ENCODE assay signal across 10 mouse cellular contexts in the genomic region with DNA sequence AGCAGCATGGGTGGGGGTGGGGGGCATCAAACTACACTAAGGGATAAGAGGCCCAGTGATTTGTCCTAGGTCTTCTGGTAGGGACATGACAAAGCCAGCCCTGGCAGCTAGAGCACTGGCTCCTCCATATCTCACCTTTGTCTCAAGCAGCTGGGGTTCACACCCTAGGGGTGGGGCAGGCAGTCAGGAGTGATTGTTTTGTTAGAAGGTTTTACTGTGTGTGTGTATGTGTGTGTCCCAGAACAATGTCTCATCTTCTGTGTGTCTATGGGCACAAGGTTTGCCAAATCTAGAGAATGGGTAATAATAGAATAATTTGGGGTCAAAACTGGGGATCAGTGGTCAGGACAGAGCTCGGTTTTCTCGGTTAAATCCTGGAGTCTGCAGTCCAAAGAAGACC. TPM values are rescaled to one million over a fixed set of nuclear protein-coding genes. Genes with fewer than 3 reads are reported as not detected.
DNase-seq lines count a peak whose midpoint lies in the region; ATAC-seq and TF ChIP-seq lines count a peak whose summit lies in the region.
"Had no signal": no experiment of that assay in that cellular context is flagged by ENCODE, and none has a peak within 500 bp of the region (broad histone marks: within the 10 kb centered on the region; RNA-seq: fewer than 3 reads in every experiment).

No protein-coding gene starts in this region.

- no peak for DNase-seq in heart, adult 11 months
- no peak for DNase-seq in ES-E14 (ENCODE audit: low read depth, low spot score)
- DNase-seq in hindbrain, embryonic 10.5 days (ENCODE audit: low spot score) = no peak
- DNase-seq in T-cell, adult 2 months (ENCODE audit: low spot score) = no peak
- DNase-seq in frontal cortex, postnatal 25 days (ENCODE audit: low spot score in 2 of 2) = no peak

- no peak overlapping the region for H3K27ac ChIP-seq in heart, embryonic 11.5 days (ENCODE audit: low read depth, low read length)
- no peak overlapping the region for H3K27ac ChIP-seq in ES-E14 (ENCODE audit: insufficient read depth, low read depth, low read length, poor library complexity, severe bottlenecking)
- peak overlapping the region; percentile 84 for H3K27ac ChIP-seq in hindbrain, embryonic 10.5 days
- no peak overlapping the region for H3K27ac ChIP-seq in liver, embryonic 16.5 days (ENCODE audit: low read length)

- 0 out of 2 replicates have a peak, but pooled peaks cover 3% of the 10 kb centered on the region for H3K4me1 ChIP-seq in heart, embryonic 11.5 days (ENCODE audit: control insufficient read depth, insufficient read depth, low read length)
- H3K4me1 ChIP-seq in ES-E14 (ENCODE audit: control insufficient read depth in 2 of 2, insufficient read depth in 2 of 2, low read length in 2 of 2, poor library complexity in 1 of 2) = peaks cover 9 to 20% of the 10 kb centered on the region in 2 experiments
- H3K4me1 ChIP-seq in hindbrain, embryonic 10.5 days (replicated peaks) = peaks cover 27% of the 10 kb centered on the region
- H3K4me1 ChIP-seq in liver, embryonic 16.5 days (ENCODE audit: control insufficient read depth, low read depth, low read length) = peaks cover 7% of the 10 kb centered on the region; the same call in 1 of the 2 replicates

- WGBS in heart, embryonic 11.5 days (ENCODE audit: insufficient replicate concordance) = 0% methylated on average over 2 of the region's 2 CpGs
- WGBS in hindbrain, embryonic 10.5 days = 1% methylated on average over 2 of the region's 2 CpGs
- WGBS in liver, embryonic 16.5 days (ENCODE audit: insufficient replicate concordance) = 0% methylated on average over 2 of the region's 2 CpGs

- in situ Hi-C loops in ES-E14 (cut with MboI; ENCODE audit: low sequenced_read_pairs in 2 of 2, unreplicated experiment in 2 of 2) = no loop called here

- no peak overlapping the region for H3K9ac ChIP-seq in heart, embryonic 11.5 days (ENCODE audit: low read depth, low read length)
- H3K9ac ChIP-seq in ES-E14 (ENCODE audit: insufficient read depth, low read depth, low read length, poor library complexity, severe bottlenecking) = 0 out of 2 replicates have a peak overlapping the region, but pooled peaks have one; percentile 6
- no peak overlapping the region for H3K9ac ChIP-seq in liver, embryonic 16.5 days (ENCODE audit: low read depth, low read length)

- H3K4me3 ChIP-seq in heart, embryonic 11.5 days (ENCODE audit: low read depth, low read length) = peak overlapping the region; percentile 59
- peak overlapping the region; percentile 73; a peak in 3 of 4 replicates for H3K4me3 ChIP-seq in ES-E14 (ENCODE audit: insufficient read depth in 1 of 2, low read depth in 1 of 2, low read length in 2 of 2, poor library complexity in 1 of 2, severe bottlenecking in 1 of 2)
- peak overlapping the region; percentile 69 for H3K4me3 ChIP-seq in hindbrain, embryonic 10.5 days
- no peak overlapping the region for H3K4me3 ChIP-seq in liver, embryonic 16.5 days (ENCODE audit: low read depth, low read length)

- H3K36me3 ChIP-seq in heart, embryonic 11.5 days (ENCODE audit: control insufficient read depth, insufficient read depth, low read length) = no peaks in the 10 kb centered on the region
- no peaks in the 10 kb centered on the region; the same call in 1 of the 2 replicates for H3K36me3 ChIP-seq in ES-E14 (ENCODE audit: control insufficient read depth, insufficient read depth, low read length, poor library complexity, severe bottlenecking)
- H3K36me3 ChIP-seq in hindbrain, embryonic 10.5 days = no peaks in the 10 kb centered on the region
- no peaks in the 10 kb centered on the region for H3K36me3 ChIP-seq in liver, embryonic 16.5 days (ENCODE audit: control insufficient read depth, insufficient read depth)

- H3K27me3 ChIP-seq in heart, embryonic 11.5 days (ENCODE audit: control insufficient read depth, insufficient read depth, low read length) = peaks cover 52% of the 10 kb centered on the region
- peaks cover 35% of the 10 kb centered on the region for H3K27me3 ChIP-seq in hindbrain, embryonic 10.5 days (ENCODE audit: insufficient read depth, poor library complexity, severe bottlenecking)
- H3K27me3 ChIP-seq in liver, embryonic 16.5 days (ENCODE audit: control insufficient read depth, insufficient read depth, low read depth, low read length) = peaks cover 50% of the 10 kb centered on the region

- H3K4me2 ChIP-seq in heart, embryonic 11.5 days = peak overlapping the region; percentile 97
- H3K4me2 ChIP-seq in liver, embryonic 16.5 days (ENCODE audit: low read depth, low read length) = peak overlapping the region; percentile 58

- H3K9me3 ChIP-seq in heart, embryonic 11.5 days (replicated peaks; ENCODE audit: control insufficient read depth, low read length) = no peaks in the 10 kb centered on the region
- no peaks in the 10 kb centered on the region for H3K9me3 ChIP-seq in ES-E14 (ENCODE audit: control insufficient read depth, insufficient read depth, low read depth, low read length)
- H3K9me3 ChIP-seq in hindbrain, embryonic 10.5 days = no peaks in the 10 kb centered on the region
- H3K9me3 ChIP-seq in liver, embryonic 16.5 days (replicated peaks; ENCODE audit: control insufficient read depth, low read length) = no peaks in the 10 kb centered on the region

- no peak for ATAC-seq in heart, embryonic 11.5 days (replicated peaks; ENCODE audit: insufficient number of reproducible peaks, low FRiP score, low TSS enrichment)
- ATAC-seq in liver, embryonic 16.5 days (ENCODE audit: low read depth) = no peak
- ATAC-seq in erythroid progenitor cell, adult 5-6 weeks (replicated peaks; ENCODE audit: low FRiP score, poor library complexity, severe bottlenecking) = no peak

TF ChIP-seq in ES-E14, 5 proteins besides CTCF, POLR2A, EP300 and RAD21:
- no peak for TF ChIP-seq HCFC1 (IDR thresholded peaks at IDR 0.05; ENCODE audit: borderline replicate concordance, insufficient read depth, low read length)
- TF ChIP-seq MAFK (IDR thresholded peaks at IDR 0.05; ENCODE audit: insufficient read depth, low read depth, low read length) = no peak
- TF ChIP-seq ZC3H11A (IDR thresholded peaks at IDR 0.05; ENCODE audit: borderline replicate concordance, low read depth, low read length) = no peak
- no peak for TF ChIP-seq CHD2 (IDR thresholded peaks at IDR 0.05; ENCODE audit: low read depth, low read length)
- TF ChIP-seq ZNF384 (IDR thresholded peaks at IDR 0.05; ENCODE audit: low read depth, low read length) = no peak

RNA-seq across cellular contexts. Expression of a gene that starts 0.4 kb away (rescaled TPM):
- polyA plus RNA-seq in heart, embryonic 11.5 days (2014; fragmentation: Nextera tagmentation; extraction: Ambion mirVana) = 0.17 and 0.25 TPM in 2 replicates
- total RNA-seq in ES-E14 (2012; rRNA removed) = 1.2 and 1.7 TPM in 2 replicates
- polyA plus RNA-seq in hindbrain, embryonic 10.5 days (2016; fragmentation: Nextera tagmentation; extraction: Ambion mirVana) = 2.5 and 9.1 TPM in 2 replicates
- polyA plus RNA-seq in liver, embryonic 16.5 days (2015; fragmentation: Nextera tagmentation; extraction: Ambion mirVana) = 0.07 TPM in 1 of 2 replicates, not detected in the other
- not detected in 2 replicates for total RNA-seq in erythroid progenitor cell, adult 5-6 weeks (2015; ENCODE audit: low replicate concordance)
- total RNA-seq in erythroid progenitor cell, adult 5-6 weeks (2017; ENCODE audit: low replicate concordance) = not detected in 2 replicates

RNA-seq across cellular contexts. Expression of a gene that starts 4.3 kb away (rescaled TPM):
- polyA plus RNA-seq in heart, embryonic 11.5 days (2014; fragmentation: Nextera tagmentation; extraction: Ambion mirVana) = 0.54 and 0.63 TPM in 2 replicates
- total RNA-seq in ES-E14 (2012; rRNA removed) = 4.3 and 5.7 TPM in 2 replicates
- 1.2 and 2.1 TPM in 2 replicates for polyA plus RNA-seq in hindbrain, embryonic 10.5 days (2016; fragmentation: Nextera tagmentation; extraction: Ambion mirVana)
- polyA plus RNA-seq in liver, embryonic 16.5 days (2015; fragmentation: Nextera tagmentation; extraction: Ambion mirVana) = 0.09 TPM in 1 of 2 replicates, not detected in the other
- total RNA-seq in erythroid progenitor cell, adult 5-6 weeks (2015; ENCODE audit: low replicate concordance) = not detected in 2 replicates
- not detected in 2 replicates for total RNA-seq in erythroid progenitor cell, adult 5-6 weeks (2017; ENCODE audit: low replicate concordance)
- total RNA-seq: adrenal gland, postnatal 4 days had no signal
- polyA plus RNA-seq: C2C12 had no signal

RNA-seq across cellular contexts. Expression of a gene that starts 7.7 kb away (rescaled TPM):
- 141 and 158 TPM in 2 replicates for polyA plus RNA-seq in heart, embryonic 11.5 days (2014; fragmentation: Nextera tagmentation; extraction: Ambion mirVana)
- total RNA-seq in ES-E14 (2012; rRNA removed) = 76.5 and 83.2 TPM in 2 replicates
- 271 and 384 TPM in 2 replicates for polyA plus RNA-seq in hindbrain, embryonic 10.5 days (2016; fragmentation: Nextera tagmentation; extraction: Ambion mirVana)
- polyA plus RNA-seq in liver, embryonic 16.5 days (2015; fragmentation: Nextera tagmentation; extraction: Ambion mirVana) = 25.6 and 26.2 TPM in 2 replicates
- 20.2 and 26.8 TPM in 2 replicates for total RNA-seq in erythroid progenitor cell, adult 5-6 weeks (2015; ENCODE audit: low replicate concordance)
- total RNA-seq in erythroid progenitor cell, adult 5-6 weeks (2017; ENCODE audit: low replicate concordance) = 8.9 and 17.3 TPM in 2 replicates

RNA-seq across cellular contexts. Expression of a gene that starts 11.5 kb away (rescaled TPM):
- 6.2 and 6.9 TPM in 2 replicates for polyA plus RNA-seq in heart, embryonic 11.5 days (2014; fragmentation: Nextera tagmentation; extraction: Ambion mirVana)
- total RNA-seq in ES-E14 (2012; rRNA removed) = 47.5 and 69.9 TPM in 2 replicates
- 16.5 and 18.2 TPM in 2 replicates for polyA plus RNA-seq in hindbrain, embryonic 10.5 days (2016; fragmentation: Nextera tagmentation; extraction: Ambion mirVana)
- polyA plus RNA-seq in liver, embryonic 16.5 days (2015; fragmentation: Nextera tagmentation; extraction: Ambion mirVana) = 0.78 and 0.90 TPM in 2 replicates
- total RNA-seq in erythroid progenitor cell, adult 5-6 weeks (2015; ENCODE audit: low replicate concordance) = 0.42 TPM in 1 of 2 replicates, not detected in the other
- total RNA-seq in erythroid progenitor cell, adult 5-6 weeks (2017; ENCODE audit: low replicate concordance) = 0.64 TPM in 1 of 2 replicates, not detected in the other

RNA-seq across cellular contexts. Expression of a gene that starts 38.0 kb away (rescaled TPM):
- polyA plus RNA-seq in heart, embryonic 11.5 days (2014; fragmentation: Nextera tagmentation; extraction: Ambion mirVana) = 25.0 and 31.5 TPM in 2 replicates
- 68.4 and 72.4 TPM in 2 replicates for total RNA-seq in ES-E14 (2012; rRNA removed)
- 23.2 and 23.5 TPM in 2 replicates for polyA plus RNA-seq in hindbrain, embryonic 10.5 days (2016; fragmentation: Nextera tagmentation; extraction: Ambion mirVana)
- polyA plus RNA-seq in liver, embryonic 16.5 days (2015; fragmentation: Nextera tagmentation; extraction: Ambion mirVana) = 9.5 and 10.8 TPM in 2 replicates
- total RNA-seq in erythroid progenitor cell, adult 5-6 weeks (2015; ENCODE audit: low replicate concordance) = 114 and 181 TPM in 2 replicates
- total RNA-seq in erythroid progenitor cell, adult 5-6 weeks (2017; ENCODE audit: low replicate concordance) = 70.5 and 90.7 TPM in 2 replicates
